Mouse (Mus musculus) heart, adult 18-20 months (tissue): ENCODE data around the gene Mlip. TPM values are rescaled to one million over a fixed set of nuclear protein-coding genes. Genes with fewer than 3 reads are reported as not detected.
A peak's percentile ranks its signal among the peaks of the same experiment; 100 is the strongest.

ENCODE experiments used
- DNase-seq, 2 experiments: peaks; one replicate each; pipeline ENCODE4 v3.0.0; 2021 to 2022; ENCODE audit warnings: mixed read lengths in 1 of 2
- total RNA-seq, 2 experiments: library from RNA; stranded (reverse); gene quantifications; 2 replicates each; pipeline ENCODE4 v1.2.3; 2021

The Mlip gene
- total RNA-seq, 2 experiments from 2014 or later: 154 to 164 TPM

DNA sequence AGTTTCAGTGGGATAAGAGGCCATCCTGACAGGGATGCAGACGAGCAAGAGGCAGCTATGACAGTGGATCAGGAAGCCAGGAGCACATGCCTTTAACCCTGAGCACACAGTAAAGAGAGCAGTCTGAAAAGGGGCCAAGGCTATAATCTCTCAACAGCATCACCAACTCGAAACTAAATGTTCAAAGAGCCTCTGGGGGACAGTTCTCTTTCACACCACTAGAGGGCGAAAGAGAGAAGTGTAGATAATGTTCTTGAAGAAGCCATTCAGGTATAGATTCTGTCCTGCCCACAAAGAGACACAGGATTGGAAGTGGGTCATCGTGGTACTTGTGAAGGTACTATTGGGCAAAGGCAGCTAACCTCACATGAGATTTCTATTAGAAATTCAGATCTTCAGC, 1.2 kb upstream of the Mlip start:
- DNase-seq: no peak

DNA sequence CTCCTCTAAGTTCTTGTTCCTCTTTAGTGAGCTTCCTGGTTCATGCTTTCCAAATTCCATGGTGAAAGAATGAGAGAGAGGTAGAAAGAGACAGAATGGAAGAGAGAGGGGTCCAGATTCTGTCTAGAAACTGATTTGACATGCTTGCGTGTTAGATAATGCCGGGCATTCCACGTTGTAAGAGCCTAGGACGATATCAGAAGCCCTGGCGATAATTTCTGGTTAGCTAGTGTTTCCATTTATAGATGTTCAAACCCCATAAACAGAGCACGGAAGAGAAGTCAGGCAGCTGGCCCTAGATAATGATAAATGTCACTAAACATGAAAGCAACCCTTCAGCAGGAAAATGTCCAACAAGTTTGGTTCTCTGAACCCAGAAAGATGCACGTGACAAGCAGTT, 5.1 kb downstream of the Mlip start:
- peak; percentile 38 to 56 for DNase-seq

DNA sequence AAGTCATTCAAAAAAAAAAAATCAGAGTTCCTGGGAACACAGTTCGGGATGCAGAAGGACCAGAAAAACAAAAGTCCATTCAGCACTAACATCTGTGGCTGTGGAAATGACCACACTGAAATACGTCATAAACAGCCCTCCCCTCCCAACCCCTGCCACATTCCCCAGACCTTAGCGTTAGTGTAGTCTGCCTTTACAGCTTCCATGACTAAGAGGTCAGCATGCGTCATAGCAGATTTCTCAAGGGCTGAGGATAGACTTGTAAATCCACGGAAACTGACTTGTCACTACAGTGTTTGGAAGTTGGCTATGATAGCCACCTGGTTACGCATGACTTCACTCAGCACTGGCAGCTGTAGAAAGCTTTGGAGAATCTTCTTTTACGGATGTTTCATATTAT, 8.5 kb downstream of the Mlip start:
- no peak for DNase-seq

DNA sequence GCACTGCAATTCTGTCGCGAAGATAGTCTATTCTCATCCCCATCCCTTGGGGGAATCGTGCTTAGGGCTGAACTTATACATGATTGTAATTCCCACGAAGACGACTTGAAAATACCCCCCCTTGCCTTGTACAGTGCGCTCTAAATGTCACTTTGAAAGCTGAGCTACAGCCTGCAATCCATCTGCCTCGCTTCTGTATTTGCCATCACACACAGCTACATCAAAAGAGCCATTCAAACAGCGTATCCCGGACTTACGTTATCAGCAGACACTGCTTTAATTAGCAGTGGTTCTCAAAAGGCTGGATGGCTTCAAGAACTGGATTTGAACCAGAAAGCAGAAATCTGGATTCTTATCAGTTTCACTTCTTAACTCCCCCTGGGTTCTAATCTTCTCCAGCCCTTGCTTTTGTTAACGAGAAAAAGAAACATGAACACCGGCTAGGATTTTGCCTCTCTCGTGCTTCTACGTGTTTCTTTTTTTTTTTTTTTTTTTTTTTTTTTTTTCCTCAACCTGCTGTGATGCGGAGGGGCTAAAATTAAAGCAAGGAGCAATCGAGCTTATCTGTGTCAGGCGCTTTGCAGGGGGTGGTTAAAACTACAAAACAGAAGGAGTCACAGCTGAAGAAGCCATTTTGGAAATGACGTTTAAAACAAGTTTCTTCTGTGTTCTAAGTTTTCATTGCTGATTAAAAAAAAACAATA, 12.5 kb downstream of the Mlip start:
- DNase-seq: peak in 1 of 2 experiments; percentile 48

DNA sequence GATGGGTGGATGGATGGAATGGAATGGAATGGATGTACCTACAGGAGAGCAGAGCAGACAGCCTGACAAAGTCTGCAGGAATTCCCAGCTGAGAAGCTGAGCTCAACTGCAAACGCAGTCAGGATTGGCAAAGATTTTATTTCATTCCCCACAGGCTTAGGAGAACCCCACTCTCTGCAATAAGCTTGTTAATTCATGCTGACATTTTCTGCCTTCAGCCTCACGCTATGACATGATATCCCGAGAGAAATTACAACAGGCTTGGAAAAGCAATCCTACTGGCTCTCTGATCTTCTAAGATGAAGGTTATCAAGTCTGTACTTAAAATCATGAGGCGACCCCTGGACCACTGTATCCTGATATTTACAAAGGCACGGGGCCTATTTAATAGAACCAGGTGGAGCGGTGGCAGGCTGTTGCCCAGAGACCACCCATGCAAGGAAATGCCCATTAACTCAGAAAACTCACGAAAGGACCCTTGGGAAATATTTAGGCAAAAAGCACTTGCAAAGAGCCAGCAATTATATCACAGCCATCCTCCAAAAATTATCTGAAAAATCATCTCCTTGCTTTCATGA, 13.1 kb downstream of the Mlip start:
- DNase-seq: no peak

DNA sequence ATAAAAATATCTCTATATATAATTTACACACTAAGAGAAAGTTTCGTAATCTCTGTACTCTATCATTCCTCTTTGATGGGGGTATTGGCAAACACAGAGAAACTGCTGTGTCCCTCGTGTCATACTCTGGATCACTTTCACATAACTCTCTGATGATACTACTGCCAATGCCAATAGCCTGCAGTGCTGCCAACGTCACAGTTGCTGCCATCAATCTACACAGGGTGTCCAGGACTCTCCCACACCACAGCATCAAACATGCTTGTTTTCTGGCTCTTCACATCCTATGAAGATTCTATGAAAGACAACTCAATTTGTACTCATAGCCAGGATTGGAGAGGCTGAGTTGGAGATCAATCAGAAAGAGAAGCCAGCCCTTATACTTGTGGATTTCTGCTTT, 17.4 kb downstream of the Mlip start:
- DNase-seq: no peak

DNA sequence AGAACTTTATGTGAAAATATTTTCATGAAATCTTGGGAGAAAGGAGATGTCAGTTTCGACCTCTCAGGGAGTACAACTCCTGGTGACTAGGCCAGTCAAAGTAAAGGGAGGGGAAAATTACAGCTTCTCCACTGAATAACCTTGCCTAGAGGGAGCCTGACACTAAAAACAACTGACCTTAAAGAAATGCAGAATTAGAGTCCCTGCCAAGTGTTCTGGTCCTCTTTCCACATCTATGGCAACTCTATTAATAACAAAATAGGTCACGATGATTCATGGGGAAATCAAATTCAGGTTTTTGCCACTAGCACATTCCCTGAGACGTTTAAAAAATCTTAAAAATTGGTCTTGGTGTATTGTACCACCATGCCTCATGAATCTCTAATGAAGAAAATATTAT, 34.4 kb downstream of the Mlip start:
- peak in 1 of 2 experiments; percentile 26 for DNase-seq

DNA sequence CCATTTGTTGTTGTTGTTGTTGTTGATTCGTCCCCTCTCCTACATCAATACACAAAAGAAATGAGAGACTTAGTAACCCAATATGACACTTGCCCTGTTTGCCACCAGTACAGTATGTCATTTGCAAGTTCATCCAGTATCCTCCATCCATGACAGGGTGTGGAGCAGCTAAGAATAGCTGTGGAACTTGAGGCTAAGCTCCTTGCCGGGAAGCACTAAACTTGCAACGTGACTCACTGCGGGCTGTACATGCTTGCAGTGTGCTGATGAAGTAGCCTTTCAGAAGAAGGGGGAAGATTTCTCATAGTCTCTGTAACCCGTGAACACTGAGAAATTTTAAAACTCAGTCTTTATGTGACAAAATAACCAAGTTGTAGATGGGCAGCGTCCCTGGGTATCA, 42.2 kb downstream of the Mlip start:
- DNase-seq: peak; percentile 30 to 63

DNA sequence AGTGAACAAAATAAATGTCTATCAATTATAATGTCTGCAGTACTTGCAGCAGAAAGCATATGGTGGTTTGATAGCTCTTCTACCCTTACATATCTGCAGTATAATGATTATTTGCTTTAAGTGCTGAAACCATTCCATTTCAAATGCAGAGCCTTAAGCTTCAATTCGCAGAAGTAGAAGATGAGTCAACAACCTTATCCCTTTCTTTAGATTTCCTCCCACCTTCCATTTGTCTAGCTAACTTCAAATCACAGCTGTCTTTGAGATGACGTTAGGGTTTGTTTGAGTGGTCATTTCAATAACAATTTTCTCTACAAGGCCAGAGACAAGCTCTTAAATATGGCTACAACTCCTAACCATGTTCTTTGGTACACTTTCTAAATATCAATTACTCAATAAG, 47.4 kb downstream of the Mlip start:
- no peak for DNase-seq

DNA sequence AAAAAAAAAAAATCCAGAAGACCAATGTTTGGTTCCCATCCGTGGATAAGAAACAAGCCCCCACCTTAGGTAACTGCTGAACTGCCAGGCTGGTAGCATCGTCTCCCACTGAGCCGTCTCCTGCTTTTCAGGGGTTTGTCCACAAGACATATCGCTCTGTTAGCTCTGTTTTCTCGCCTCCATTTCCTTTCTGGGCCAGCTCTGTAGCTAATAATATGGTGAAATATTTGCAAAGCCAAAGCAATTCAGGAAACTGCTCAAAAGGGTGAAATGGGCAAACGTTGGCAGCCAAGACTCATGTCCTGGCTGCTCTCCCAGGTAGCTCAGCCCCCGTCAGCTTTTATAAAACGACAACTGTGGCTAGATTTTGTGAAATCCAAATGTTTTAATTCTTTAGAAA, 50.4 kb downstream of the Mlip start:
- no peak for DNase-seq

DNA sequence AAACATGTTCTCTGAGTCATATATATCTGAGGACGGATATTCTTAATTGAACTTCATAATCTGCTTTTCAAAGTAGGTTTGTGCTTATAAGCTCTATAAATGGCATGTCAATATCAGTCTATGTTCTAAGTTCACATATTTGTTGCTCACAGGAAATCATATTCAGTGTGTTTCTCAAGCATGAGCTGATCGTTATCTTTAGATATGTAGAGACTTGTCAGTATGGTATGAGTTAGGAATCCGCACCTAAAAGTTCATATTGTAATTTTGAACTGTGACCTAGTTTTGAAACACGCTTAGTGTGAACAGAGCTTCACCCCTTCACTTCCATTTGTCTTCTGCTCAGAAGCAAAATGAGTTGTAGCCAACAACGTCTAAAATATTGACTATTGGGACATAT, 64.8 kb downstream of the Mlip start:
- no peak for DNase-seq

DNA sequence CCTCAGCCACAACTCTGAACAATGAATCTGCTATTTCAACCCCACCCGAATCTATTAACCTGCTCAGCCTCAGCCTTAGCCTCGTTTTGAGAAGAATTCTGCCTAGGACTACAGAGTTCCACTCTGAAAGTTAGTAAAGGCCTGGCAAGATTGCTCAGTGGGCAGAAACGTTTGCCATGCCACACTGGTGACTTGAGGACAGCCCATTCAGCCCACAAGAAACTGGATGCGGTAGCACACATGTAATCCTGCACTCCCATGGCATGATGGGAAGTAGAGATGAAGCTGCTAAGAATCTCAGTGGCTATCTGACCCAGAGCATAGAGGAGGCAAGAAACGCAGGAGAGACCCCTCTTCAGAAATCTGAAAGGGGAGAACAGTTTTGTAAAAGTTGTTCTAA, 73.4 kb downstream of the Mlip start:
- DNase-seq: no peak

DNA sequence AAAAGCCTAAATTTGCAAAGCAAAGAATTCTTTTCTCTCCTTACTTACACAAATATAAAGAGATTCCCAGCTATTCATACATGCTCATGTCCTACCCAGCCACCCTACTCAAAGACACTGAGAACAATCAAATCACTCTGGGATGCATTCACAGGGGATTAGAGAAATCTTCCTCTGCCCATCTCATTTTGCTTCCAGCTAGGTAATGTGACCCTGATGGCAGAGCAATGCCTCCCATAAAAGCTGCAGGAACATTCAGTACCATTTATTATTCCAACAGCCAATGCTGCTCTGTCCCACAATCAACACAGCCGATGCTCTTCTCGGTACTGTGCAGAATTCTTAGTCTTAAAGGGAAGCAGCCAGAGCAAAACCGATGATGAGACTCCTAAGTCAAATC, 74.7 kb downstream of the Mlip start:
- peak in 1 of 2 experiments; percentile 12 for DNase-seq

DNA sequence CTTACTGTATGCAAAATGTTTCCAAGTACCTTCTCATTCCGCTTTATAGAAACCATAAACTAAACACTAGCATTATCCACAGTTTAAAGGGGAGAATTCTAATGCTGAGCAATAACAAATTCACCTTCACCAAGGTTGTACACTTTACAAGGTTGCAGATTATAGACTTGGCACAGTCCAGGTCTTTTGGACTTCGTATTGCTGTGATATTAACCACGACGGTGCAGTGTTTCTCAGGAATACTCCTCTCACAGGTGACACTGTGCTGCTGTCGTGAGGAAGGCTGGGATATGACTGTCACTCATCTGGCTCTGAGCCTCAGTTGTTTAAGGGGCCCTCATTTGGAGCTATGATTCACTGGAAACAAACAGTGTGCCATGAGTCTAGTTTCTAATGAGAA, 75.5 kb downstream of the Mlip start:
- DNase-seq: no peak

DNA sequence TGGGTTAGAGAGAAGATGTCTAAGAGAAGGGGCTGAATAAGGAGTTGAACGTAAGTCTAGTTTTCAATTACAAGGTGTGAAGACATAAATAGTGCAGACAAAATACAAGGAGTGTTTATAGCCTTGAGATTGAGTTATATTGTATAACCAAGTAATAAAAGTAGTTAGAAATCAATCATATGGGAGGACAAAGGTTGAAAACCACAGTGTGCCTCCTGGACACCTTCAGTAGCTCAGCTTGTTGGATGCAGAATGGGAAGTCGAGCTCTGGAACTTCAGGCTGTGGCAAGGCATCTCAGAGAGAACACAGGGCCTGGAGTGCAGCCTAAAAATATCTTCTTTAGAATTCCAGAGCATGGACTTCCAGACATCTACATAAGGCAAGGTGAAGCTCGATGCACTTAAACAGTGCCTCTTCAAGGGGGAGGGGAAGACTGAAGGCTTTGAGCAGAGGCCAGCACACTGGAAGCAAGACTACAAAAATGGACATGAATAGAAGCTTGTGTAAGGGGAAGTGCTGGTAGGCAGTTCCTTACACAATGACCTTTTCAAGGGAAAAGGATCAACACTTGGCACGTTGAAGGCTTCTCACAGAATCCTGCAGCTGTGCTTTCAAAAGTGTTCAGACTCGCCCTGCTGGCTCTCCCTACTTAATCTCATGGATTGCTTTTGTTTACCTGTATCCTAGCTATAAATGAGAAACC, 76.2 kb downstream of the Mlip start:
- peak; percentile 26 to 31 for DNase-seq

DNA sequence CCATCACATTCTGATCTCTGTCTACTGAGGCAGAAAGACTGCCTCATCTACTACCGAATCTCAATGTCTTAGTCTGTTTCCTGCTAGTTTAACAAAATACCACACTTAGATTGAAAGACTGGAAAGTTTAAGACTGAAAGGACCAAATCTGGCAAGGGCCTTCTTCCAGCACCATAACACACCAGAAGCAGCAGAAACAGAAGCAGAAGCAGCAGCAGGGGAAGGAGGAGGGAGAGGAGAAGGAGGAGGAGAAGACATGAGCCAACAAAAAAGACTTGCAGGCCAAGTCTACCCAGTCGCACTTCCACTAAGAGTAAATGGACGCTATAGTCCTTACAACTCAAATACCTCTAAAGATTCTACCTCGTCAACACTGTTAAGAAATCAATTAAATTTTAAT, 80.0 kb downstream of the Mlip start:
- DNase-seq: no peak

DNA sequence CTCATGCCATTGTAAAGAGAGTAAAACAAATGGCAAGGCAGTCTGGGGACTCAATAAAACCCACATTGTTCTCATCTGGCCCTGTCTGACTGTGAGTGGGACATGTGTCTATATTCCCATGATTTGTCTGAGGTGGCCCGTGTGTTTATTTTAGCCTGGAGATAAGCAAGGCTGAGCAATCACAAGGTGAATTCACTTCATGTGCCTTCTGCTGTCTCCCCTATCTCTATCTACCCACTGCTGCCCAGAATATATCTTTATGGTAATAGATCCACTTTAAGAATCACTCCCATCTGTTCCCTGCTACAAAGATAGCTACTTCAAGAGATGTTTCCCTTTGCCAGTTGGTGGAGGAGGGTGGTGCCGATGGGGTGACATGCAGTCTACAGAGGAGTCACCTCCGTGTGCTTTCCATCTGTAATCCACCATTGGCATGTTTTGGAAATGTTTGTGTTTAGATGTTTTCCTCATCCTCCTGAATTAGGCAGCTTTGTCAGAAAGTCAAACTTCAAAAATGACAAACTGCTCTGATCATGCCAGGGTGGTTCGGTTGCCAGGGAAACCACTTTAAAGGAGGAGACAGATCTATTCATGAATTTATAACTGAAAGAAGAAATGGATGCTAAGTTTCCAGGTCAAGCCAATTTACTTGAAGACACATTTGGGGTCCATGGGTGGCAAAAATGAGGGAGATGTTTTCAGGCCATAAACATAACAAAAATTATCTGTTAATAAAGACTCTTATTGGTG, 87.3 kb downstream of the Mlip start:
- peak; percentile 29 to 36 for DNase-seq

DNA sequence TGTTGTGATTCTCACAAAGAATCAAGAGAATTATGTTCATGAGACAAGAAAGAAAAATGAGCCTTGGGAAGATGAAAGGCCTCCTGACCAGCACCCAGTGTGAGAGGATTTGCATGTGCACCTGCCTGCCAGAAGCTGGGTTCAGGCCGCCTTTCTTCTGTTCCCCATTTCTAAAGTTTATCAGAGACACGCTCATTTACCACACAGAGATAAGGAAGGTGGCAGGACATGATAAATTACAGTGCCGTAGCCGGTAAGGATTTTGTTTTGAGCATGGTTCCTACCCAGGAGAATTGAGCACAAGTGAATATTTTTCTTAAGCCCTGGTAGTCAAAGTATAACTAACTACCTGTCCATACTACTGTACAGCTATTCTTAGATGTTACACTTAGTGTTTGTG, 93.7 kb downstream of the Mlip start:
- DNase-seq: no peak

DNA sequence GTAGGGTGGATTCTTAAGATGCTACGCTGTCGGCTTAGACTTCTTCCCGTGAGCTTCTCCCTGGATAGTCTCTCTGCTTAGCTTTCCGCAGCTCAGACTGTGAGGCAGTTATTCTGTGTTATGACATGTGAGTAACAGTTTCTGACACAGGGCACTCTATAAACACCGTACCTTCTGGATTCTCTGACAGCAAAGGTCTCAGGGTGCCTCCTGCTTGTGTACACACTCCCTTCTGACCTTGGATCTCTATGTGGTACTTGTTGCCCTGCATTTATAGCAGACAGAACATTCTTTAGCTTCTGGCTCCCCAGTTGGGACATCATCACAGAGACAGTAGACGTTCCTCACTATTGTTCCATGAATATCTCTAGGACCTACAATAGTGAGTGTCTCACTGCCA, 94.5 kb downstream of the Mlip start:
- DNase-seq: no peak

DNA sequence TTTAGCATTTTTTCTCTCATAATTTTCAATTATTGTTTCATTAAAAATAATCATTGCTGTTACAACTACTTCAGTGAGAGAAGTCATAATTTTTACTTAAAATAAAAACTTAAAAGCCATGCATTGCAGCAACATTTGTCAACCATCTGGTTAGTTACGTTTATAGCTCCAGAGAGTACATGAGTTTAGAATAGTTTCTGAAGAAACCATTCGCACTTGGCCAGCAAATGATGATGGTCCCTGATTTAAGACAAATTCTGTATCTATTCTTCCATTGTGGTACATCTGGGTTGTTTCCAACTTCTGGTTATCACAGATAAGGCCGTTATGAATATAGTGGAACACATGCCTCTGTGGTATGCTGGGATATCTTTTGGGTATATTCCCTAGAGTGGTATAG, 98.3 kb downstream of the Mlip start:
- no peak for DNase-seq

DNA sequence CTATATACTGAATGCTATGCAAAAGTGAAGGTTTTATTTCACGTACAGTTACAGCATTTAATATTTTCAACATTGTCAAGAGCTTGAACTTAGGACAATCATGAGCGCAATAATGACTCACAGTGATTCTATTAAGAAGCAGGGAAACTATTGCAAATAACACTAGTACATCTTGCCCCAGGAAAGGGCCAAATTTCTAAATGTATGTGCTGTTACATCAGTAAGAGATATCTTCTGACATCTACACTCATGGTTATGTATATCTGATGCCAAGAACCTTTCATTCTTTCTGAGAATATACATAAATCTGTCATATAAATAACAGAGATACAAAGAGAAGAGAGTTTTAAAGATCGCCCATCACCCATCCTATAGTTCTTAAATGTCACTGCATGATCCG, 100.0 kb downstream of the Mlip start:
- DNase-seq: no peak

DNA sequence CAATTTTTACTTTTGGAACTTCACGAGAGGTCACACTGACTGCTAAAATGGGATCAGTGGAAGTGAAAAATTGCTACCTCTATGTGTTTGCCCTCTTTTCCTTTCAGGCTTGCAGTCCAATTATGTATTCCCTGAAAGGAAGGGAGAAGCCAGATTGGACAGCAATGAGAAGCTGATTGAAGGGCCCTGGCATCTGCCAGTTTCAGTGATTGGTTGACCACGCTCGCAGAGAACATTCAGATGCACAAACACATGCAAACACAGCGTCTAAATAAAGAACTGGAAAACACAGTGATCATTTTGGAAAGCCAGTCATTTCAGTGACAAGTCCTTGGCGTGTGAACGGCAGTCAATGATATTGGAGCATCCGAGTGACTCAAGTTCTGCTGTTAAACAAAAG, 100.6 kb downstream of the Mlip start:
- peak; percentile 57 to 72 for DNase-seq

DNA sequence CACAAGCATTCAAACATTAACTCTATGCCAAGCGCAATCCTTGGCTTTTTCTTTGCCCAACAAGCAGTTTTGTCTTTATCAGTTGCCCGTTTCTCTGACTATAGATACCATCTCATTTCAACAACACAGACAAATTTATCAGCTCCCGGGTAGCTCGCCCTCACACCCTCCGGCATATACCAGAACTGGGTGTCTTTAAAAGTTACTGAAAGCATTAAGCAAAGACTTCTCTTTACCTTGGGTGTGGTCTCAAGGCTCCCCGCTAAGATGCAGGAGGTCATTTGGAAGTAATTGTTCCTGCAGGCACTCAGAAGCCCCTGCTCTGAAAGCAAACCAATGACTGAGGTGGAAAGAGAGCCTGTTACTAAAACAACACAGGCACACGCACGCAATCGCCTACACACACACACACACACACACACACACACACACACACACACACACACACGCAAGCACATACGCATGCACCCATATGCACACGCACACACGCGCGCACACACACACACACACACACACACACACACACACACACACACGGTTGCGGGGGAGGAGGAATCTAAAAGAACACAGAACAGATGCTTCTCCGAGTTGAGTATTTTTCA, 101.2 kb downstream of the Mlip start:
- no peak for DNase-seq
